Mouse (Mus musculus): ENCODE measurements around the gene Eef1a2.
A peak's percentile ranks its signal among the peaks of the same experiment; 100 is the strongest.

The Eef1a2 gene

GRCm38 (mm10) chr2:181130245-181130644 lies 26.6 kb downstream of the Eef1a2 start:
- DNase-seq = no peak

GRCm38 (mm10) chr2:181128963-181129362 lies 27.9 kb downstream of the Eef1a2 start:
- no peak for DNase-seq

GRCm38 (mm10) chr2:181127786-181128185 lies 29.0 kb downstream of the Eef1a2 start:
- DNase-seq = no peak

GRCm38 (mm10) chr2:181125726-181126455 lies 30.9 kb downstream of the Eef1a2 start:
- DNase-seq = no peak

- no peak for DNase-seq
Observed at GRCm38 (mm10) chr2:181122642-181123041, 34.2 kb downstream of the Eef1a2 start.

GRCm38 (mm10) chr2:181120922-181121449 lies 35.8 kb downstream of the Eef1a2 start:
- DNase-seq = no peak

GRCm38 (mm10) chr2:181119952-181120351 lies 36.9 kb downstream of the Eef1a2 start:
- DNase-seq = peak; percentile 93

- no peak for DNase-seq
Observed at GRCm38 (mm10) chr2:181116436-181116835, 40.4 kb downstream of the Eef1a2 start.

GRCm38 (mm10) chr2:181115367-181115766 lies 41.4 kb downstream of the Eef1a2 start:
- DNase-seq = no peak

- no peak for DNase-seq
Observed at GRCm38 (mm10) chr2:181113762-181114361, 43.0 kb downstream of the Eef1a2 start.

GRCm38 (mm10) chr2:181111665-181112064 lies 45.1 kb downstream of the Eef1a2 start:
- DNase-seq = no peak

GRCm38 (mm10) chr2:181104111-181104510 lies 52.7 kb downstream of the Eef1a2 start:
- DNase-seq = no peak

GRCm38 (mm10) chr2:181102161-181102560 lies 54.7 kb downstream of the Eef1a2 start:
- no peak for DNase-seq

- DNase-seq = no peak
Observed at GRCm38 (mm10) chr2:181101626-181102025, 55.2 kb downstream of the Eef1a2 start.

GRCm38 (mm10) chr2:181100087-181100486 lies 56.7 kb downstream of the Eef1a2 start:
- no peak for DNase-seq

Measured in heart, adult 11 months (tissue).